Mouse (Mus musculus) 416B (cell line): ENCODE results near the gene Nup107.

Experiments
- DNase-seq: peaks from one replicate; pipeline ENCODE4 v3.0.0; 2011; ENCODE audit warnings: low read depth

Gene Nup107

DNA sequence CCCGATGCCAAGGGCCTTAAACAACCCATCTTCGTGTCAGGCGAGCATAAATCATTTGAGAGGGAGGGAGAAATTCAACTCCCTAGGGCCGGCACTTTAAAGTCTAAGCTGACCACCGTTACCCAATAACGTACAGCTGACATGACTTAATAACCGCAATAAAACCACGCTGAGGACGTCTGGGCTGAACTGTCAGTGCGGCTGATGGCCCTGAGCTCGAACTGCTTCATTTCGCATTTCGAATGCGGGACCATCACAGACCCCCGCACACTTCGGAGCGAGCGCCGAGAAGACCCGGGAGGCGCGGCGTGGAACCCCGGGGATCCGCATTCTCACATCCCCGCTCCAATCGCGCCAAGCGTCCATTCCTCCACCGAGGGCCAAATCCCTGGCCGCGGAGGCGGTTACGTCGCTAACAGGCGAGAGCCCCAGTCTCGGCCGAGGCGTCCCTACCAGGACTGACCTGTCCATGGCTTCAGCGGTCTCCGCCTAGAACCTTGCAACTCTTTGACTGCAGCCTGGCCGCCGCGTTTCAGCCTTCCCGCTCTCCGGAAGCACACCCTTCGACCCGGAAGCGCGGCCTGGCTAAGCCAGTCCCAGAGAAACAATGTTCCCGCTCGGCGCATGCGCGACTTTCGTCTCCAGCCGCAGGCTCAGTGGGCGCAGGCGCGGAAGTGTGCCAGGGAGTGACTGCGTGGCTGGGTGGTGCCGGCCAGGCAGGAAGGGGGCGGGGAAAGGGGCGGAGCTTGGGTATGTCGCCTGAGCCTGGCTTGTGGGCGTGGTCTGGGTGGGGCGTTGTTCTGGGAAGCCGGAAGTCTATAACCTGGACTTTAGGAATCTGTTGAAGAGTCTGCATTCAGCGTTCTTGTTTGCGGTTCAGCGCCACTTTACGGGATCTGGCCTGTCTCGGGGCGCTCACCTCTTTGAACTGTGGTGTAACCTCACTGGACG lies at the start of gene Nup107:
TSS of gene Nup107 (minus strand) at position 565 of the 951 bp plus-strand sequence.
- peak; percentile 99 for DNase-seq

DNA sequence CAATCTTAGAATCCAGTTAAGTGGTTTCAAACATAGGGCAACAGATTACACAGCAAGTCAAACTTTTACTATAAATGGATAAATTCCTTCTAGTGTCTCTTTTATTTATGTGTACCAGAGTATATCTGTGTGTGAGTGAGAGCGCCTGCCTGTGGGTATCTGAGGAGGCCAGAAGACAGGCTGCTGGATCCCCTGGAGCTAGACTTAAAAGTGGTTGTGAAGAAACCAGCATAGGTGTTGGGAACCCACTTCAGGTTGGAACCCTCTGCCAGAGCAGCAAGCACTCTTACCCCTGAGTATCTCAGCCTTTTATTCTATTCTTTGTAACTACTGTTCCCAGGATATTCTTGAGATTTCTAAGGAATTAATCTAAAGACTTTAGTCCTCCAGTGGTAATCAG lies 49.3 kb upstream of the Nup107 start:
- no peak for DNase-seq

DNA sequence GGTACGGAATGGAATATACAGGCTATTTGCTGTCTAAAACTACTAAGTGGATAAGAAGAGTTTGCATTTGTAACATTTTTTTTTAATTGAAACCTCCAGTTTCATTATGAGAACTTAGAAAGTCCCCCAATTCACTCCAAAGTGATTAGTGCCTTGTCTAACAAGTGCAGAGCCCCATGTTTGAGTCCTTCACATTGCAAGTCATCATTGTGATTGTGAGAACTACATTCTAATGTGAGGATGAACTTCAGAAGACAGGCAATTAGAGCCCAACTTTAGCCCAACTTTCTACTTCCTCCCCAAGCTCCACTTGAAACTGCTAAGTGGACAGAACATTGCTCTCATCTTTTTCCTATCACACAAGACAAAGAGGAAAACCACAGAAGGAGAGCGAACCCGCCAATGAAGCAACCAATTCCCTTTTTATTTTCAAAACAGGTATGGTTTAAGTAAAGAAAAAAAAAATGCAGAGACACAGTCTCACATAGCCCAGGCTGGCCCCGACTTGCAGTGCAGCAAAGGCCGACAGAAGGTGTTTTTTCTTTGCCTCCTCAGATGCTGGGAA lies 48.0 kb upstream of the Nup107 start:
- DNase-seq = peak; percentile 57

DNA sequence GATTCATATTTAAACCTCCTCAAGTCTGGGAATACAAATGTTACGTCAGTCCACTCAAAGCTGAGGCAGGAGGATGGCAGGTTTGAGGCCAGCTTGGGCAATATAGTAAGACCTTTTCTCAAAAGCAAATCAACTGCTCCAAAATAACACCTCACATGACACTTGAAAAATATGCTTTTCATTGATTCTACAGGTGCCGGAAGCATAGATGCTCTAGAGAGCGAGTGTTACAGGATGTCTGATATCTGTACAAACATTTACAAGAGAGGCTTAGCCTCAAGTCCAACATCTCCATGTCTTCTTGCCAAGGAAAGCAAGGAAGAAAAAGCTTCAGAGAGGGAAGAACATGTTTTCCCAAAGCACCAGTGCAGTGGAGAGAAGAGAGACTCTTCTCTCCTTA lies 47.2 kb upstream of the Nup107 start:
- DNase-seq = no peak

DNA sequence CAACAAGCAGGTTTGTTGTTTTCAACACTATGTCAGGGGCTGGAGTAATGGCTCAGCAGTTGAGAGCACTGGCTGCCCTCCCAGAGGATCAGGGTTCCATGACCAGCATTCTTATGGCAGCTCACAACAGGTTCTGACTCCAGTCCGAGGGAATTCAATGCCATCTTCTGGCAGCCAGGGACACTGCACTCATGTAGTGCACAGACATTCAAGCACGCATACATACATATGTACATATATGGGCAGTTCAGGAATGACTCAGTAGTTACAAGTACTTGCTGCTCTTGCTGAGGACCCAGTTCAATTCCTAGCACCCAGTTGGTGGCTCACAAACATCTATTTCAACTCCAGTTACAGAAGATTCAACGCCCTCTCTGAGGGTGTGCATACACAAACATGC lies 46.4 kb upstream of the Nup107 start:
- peak; percentile 45 for DNase-seq

DNA sequence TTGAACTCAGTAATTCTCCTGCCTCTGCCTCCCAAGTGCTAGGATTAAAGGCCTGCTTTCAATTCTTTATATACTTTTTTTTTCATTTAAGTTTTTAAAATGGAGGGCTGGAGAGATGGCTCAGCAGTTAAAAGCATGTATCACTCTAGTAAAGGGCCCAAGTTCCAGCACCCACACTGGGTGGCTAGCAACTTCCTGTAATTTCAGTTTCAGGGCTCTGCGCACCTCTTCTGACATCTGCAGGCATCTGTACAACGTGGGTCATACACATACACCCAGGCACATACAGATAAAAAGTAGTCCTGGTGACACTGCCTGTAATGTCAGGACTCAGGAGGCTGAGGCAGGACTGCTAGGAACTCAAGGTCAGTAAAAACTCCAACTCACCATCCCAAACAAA lies 43.8 kb upstream of the Nup107 start:
- peak; percentile 41 for DNase-seq

DNA sequence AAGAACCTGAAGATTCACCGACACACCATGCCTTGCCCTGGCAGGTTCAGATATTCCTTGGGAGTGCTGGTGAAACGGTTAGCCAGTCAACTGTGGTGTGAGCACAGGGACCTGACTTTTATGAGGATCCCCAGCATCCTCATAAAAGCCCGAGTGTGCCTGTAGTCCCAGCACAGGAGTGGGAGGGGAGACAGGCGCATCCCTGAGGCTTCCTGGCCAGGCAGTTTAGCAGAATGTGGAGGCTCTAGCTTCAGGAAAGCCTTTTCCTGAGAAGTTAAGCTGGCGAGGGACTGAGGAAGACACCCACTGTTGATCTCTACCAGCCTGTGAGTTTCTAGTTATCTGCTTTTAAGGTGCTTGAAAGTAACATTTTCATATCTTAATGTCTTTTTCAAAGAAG lies 42.9 kb upstream of the Nup107 start:
- no peak for DNase-seq

DNA sequence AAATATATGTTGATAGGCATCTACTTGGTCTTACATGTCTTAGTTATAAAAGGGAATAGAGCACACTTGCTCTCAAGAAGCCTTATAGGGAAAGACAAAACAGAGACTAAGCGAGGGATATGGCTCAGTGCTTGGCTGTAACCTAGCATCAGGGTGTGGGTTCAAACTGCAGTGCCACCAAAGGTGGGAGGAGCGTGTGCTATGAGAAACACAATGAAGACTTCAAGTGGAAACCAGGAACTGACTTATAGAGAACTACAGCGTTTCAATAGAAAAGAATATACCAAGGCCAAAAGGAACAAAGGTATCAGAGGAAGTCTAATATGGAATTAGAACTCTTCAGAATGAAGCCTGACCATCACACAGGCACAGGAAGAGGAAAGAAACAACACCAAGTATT lies 38.3 kb upstream of the Nup107 start:
- DNase-seq = no peak

DNA sequence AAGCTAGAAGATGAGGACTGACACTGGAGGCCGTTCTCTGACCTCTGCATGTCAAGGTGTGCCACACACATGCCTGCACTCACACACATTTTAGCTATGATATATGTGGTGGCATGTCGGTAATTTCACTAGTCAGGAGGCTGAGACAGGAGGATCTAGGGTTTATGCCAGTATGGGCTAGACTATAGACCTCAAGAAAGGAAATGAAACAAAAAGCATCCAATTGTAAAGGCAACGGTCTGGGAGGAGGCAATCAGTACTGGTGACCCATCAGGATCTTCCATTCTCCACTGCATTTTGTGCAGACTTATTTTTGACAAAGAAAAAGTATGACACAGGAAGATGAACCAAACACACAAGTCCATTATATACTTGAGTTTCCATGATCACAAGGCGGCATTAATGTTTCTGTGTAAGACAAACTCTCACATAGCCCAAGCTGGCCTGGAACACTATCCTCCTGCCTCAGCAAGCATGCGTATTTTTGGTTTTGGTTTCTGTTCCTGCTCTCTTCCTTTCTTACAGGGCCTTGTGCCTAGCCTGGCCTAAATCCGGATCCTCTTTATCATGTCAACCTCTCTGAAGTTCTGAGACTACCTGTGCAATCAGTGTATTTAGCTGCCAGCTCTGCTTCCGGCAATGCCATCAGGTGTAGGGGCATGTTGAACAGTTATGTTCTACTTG lies 37.1 kb upstream of the Nup107 start:
- DNase-seq = no peak

DNA sequence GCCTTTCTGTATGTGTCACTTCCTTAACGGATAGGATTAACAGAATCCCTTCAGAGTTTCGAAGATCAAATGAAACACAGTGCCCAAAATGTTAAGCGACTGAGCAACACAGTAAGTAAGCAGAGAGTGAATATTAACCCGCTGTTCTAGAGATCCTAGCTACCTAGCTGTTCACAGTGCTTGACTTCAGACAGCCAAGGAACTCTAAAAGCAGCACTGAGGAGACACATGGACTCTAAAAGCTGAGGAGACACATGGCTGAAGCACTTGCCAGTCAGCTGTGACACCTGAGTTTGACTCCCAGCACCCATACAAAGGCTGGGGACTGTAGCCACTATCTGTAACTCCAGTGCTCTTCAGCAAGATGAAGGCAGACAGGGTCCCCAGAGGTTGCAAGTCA lies 36.5 kb upstream of the Nup107 start:
- DNase-seq = no peak

DNA sequence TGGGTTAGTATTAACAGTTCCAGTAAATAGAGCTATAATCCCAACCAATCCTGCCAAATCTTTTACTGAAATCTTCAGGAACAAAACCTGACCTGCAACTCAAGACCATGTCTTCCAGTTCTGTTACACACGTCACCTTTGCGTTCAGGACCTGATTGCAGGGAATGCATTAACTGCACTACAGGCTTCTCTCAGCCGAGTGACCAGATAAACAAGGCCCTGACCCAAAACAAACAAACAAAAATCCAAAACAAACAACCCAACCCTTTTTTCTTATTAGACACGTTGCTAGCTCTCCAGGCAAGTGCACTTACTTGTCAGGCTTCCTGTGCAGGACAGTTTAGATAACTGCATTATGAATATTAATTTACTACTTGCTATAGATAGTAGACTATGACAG lies 36.0 kb upstream of the Nup107 start:
- DNase-seq = no peak

DNA sequence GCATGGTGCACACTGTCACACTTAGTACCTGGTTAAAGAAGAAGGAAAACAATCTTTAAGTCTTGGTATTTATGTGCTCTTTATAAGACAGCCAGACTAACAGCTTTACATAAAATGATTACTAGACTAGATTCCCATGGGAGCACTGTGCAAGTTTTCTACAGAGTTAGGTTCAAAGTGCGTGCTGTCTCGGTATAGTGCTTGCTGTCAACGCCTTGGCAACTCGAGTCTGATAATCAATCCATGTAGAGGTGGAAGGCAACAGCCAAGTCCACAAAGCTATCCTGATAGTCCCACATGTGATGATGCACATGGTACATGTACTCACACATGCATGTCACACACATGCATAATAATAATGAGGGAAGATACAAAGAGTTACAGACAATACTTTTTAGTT lies 32.1 kb upstream of the Nup107 start:
- DNase-seq = no peak

DNA sequence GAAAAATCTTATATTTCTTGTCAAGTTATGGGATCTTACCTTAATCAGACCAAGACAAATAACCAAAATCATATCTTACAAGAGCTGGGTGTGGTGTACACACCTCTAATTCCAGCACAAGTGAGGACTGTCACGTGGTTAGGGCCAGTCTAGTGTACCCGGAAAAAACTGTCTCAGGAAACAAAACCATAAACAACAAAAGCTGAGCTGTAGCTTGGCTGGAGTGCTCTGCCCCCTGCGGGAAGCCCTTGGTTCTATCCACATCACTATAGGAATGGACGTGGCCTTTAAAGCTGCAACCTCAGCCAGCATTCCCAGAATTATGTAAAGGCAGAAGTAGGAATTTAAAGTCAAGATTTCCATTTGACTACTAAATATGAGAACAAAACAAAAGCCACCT lies 31.6 kb upstream of the Nup107 start:
- DNase-seq = no peak

DNA sequence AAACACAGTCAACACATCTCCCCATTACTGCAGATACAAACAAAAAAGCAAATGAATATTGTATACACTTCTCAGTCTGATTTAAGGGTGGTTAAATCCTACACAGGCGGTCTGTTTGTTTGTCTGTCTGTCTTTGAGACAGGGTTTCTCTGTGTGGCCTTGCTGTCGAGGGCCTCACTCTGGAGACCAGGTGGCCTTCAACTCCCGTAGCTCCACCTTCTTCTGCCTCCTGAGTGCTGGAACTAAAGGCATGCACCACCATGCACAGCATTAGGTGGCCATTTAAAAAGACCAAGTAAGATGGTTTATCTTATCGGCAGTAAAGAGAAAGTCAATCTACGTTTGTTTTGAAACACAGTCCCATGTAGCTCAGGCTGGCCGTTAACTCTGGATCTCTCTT lies 30.8 kb upstream of the Nup107 start:
- DNase-seq = no peak

DNA sequence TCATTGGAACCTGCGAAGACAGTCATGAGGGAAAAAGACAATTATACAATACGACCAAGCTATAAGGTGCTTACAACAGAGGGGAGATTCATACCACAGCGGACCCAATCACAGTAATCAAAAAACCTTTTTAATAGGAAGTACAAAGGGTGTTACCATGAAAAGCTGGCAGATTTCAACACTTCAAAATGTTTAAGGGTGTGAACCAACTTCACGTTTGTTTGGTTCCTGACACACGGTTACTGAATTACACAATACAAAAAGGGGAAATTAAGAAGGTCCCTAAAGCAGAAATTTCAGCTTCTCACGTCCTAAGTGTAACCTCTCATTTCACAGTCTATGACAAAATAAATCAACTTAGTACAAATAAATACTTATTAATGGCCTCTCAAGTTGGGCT lies 26.1 kb upstream of the Nup107 start:
- DNase-seq = peak; percentile 69

DNA sequence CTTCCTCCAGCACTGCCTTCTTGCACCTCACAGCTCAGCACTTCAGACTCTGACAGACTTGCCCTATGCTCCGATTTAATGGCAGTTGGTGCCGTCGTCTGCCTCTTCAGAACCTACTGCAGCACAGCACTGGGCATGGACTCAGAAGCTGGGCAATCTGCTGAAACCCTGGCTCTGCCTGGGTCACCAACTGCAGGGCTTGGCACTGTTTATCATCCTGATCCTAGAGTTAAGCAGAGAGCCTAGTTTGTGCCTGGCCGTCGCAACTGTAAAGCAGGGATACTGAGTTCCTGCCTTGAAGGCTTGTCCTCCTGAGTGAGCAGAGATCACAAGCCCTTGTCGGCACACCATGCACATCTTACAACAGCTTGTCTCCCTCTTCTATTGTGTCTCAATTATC lies 24.2 kb upstream of the Nup107 start:
- no peak for DNase-seq

DNA sequence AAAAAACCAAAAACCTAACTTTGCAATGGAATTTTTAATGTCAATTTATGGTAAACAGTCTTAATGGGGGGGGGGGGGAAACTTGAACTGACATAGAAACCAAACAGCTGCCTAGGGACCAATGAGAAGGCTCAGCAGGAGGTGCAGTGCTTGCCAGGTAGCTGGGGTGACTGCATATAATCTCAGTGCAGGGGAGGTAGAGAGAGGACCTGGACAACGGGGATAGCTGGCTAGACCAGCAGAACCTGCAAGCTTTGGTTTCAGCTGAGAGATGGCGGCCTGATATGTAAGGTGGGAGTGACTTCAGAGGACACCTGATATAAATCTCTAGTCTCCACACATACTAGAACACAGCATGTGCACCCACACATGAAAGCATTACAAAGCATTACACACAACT lies 20.0 kb upstream of the Nup107 start:
- no peak for DNase-seq

DNA sequence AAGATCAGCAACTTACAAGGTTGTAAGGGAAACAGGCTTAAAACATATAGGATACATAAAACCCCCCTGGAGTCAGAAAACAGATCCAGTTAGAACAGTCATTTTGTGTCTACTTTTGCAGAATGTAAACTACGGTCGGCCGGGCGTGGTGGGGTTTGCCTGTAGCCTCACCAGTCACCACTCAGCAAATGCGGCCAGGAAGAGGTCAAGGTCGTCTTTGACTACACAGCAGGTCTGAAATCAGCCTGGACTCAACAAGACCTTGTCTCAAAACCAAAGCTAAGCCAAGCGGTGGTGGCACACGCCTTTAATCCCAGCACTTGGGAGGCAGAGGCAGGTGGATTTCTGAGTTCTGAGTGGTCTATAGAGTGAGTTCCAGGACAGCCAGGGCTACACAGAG lies 19.1 kb upstream of the Nup107 start:
- DNase-seq = no peak

DNA sequence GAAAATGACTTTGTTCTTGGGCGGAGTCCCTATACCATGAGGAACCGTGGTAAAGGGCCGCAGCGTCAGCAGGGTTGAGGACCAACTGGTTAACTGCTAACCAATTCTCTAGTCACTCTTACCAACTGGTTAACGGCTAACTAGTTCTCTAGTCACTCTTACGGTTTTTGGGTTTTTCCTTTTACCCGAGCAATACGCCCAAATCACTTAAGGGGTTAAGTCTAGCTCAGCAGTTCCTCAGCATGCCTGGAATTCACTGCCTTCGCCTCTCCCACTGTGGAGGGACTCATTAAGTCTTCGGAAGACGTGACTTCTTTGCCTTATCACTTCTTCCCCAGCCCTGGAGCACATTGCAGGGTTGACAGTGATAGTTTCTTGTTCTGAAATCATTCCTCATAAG lies 18.0 kb upstream of the Nup107 start:
- DNase-seq = no peak

DNA sequence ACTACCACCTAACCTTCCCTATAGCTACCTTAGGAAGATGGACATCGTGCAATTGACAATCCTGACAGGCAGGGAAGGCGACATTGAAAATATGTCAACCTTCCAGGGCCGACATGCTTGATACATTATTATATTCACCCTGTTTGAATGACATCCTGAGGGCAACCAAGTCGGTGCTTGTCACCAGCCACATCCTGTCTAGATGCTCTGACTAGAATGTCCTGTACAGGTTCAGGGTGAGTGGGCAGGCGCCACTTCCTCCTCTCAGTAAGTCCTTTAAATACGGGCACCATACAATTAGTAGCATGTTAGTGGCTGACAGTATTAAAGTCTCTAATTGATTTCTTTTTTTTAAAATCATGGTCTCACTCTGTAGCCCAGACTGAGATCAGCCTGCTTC lies 15.6 kb upstream of the Nup107 start:
- peak; percentile 86 for DNase-seq

DNA sequence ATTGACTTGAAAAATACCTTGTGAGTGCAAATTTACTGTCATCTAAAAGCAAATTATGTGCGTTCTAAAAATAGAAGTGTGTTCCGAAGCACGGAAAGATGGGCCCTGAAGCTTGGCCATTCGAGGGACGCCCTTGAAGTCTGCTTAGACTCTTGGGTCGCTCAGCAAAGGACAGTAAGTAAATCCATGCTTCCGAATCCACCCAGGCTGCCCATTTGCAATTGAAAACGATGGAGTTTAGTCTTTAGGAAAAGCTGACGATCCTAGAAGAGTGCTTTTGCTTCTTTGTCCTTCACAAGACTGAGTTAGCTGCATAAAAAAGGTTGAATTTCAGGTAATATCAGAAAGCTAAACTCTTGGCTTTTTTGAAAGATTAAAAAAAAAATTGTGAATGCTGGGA lies 13.4 kb upstream of the Nup107 start:
- no peak for DNase-seq

DNA sequence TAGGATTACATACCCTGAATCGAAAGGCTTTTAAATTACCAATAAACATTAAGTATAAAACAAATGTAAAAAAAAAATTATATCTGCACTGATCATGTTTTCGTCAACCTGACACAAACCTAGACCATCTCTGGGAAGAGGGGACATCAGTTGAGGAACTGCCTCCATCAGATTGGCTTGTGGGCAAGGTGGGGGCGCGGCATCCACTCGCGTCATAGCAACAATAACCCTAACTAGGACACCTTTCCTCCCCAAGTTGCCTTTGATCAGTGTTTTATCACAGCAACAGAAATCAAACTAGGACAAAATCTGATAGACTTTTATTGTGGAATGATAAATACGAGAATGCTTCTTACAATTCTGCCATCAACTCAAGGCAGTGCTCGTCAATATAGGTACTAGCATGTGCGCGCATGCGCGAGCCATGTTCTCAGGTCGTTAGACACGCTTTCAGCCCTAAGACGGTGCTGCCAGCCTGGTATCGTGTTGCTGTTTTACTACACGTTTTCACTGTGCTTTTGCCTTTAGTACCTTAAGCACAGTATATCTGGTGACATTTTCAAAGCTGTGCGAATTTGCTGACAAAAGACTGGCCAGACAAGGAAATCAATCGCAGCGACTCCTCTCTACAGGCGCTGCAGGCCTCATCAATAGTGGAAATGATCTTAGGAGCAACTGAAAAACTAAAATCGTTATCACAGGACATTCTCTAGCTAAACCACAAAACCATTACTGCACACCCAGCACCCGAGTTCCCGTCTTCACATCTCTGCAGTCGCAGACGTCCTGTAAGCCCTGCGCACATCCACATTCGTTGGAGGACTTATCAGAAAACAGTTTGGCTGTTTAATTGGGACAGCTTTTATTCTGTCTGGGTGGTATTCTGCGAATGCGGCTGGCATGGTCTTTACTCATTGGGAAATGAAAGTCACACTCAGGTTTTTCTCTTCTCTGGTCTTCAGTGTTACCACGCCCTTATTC lies 11.7 kb upstream of the Nup107 start:
- DNase-seq = no peak
